Mouse (Mus musculus): ENCODE data around the gene Spry2. TPM values are rescaled to one million over a fixed set of nuclear protein-coding genes. Genes with fewer than 3 reads are reported as not detected.

The Spry2 gene
- polyA plus RNA-seq, 1 experiment from 2014 or later, result 40.1 TPM

- no peak for ATAC-seq (ENCODE audit: low FRiP score, low TSS enrichment)
Observed at GRCm38 (mm10) chr14:105907216-105907615, 10.6 kb upstream of the Spry2 start.

GRCm38 (mm10) chr14:105905935-105906334 is 9.3 kb upstream of the Spry2 start:
- Histone ChIP-seq H3K4me3 (ENCODE audit: low read length) (no peak overlapping the region), H3K27me3 (ENCODE audit: insufficient read depth, low read length) (no peaks in the 10 kb centered on the region), H3K9ac (replicated peaks; ENCODE audit: low read length) (no peak overlapping the region), H3K4me1 (ENCODE audit: insufficient read depth, low read length) (peaks cover 1% of the 10 kb centered on the region; the same call in 1 of the 2 replicates), H3K36me3 (ENCODE audit: insufficient read depth, low read length) (no peaks in the 10 kb centered on the region), H3K27ac (ENCODE audit: low read length) (no peak overlapping the region), H3K4me2 (replicated peaks; ENCODE audit: low read depth, low read length) (no peak overlapping the region), H3K9me3 (ENCODE audit: low read length) (peaks cover 2% of the 10 kb centered on the region; the same call in 1 of the 2 replicates)
- WGBS, result 88% methylated on average over 5 of the region's 5 CpGs
- ATAC-seq (ENCODE audit: low FRiP score, low TSS enrichment), result no peak

More at GRCm38 (mm10) chr14:105907216-105907615, 10.6 kb upstream of the Spry2 start:
- Histone ChIP-seq H3K36me3 (ENCODE audit: insufficient read depth, low read length) (no peaks in the 10 kb centered on the region), H3K9ac (replicated peaks; ENCODE audit: low read length) (no peak overlapping the region), H3K4me3 (ENCODE audit: low read length) (no peak overlapping the region), H3K27me3 (ENCODE audit: insufficient read depth, low read length) (no peaks in the 10 kb centered on the region), H3K4me2 (replicated peaks; ENCODE audit: low read depth, low read length) (no peak overlapping the region), H3K4me1 (ENCODE audit: insufficient read depth, low read length) (no peaks in the 10 kb centered on the region), H3K9me3 (ENCODE audit: low read length) (peaks cover 2% of the 10 kb centered on the region; the same call in 1 of the 2 replicates), H3K27ac (ENCODE audit: low read length) (no peak overlapping the region)
- 72% methylated on average over 6 of the region's 6 CpGs for WGBS

GRCm38 (mm10) chr14:105905509-105905908 is 8.9 kb upstream of the Spry2 start:
- no peak overlapping the region for H3K27ac ChIP-seq (ENCODE audit: low read length)
- no peaks in the 10 kb centered on the region for H3K27me3 ChIP-seq (ENCODE audit: insufficient read depth, low read length)
- H3K9ac ChIP-seq (replicated peaks; ENCODE audit: low read length), result no peak overlapping the region
- no peak overlapping the region for H3K4me3 ChIP-seq (ENCODE audit: low read length)
- 98% methylated on average over 4 of the region's 4 CpGs for WGBS
- H3K36me3 ChIP-seq (ENCODE audit: insufficient read depth, low read length), result no peaks in the 10 kb centered on the region
- ATAC-seq (ENCODE audit: low FRiP score, low TSS enrichment), result no peak
- H3K4me2 ChIP-seq (replicated peaks; ENCODE audit: low read depth, low read length), result no peak overlapping the region
- peaks cover 2% of the 10 kb centered on the region; the same call in 1 of the 2 replicates for H3K9me3 ChIP-seq (ENCODE audit: low read length)
- H3K4me1 ChIP-seq (ENCODE audit: insufficient read depth, low read length), result peaks cover 6% of the 10 kb centered on the region; the same call in 1 of the 2 replicates

DNA sequence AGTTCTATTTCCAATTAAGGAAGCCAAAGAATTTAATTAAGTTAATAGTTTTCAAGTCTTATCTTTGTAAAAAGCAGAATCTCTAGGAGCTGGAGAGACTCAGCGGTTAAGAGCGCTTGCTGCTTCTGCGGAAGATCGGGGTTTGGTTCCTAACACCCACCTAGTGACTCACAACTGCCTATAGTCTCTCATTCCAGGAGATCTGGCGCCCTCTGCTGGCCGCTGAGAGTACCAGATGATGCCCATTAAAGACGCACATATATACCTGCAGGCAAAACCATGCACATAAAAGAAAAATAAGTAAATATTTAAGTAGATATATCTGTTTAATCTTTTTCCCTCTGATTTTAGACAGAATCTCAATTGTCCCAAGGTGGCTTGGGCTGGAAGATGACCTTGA is 6.2 kb upstream of the Spry2 start:
- Histone ChIP-seq H3K9me3 (ENCODE audit: low read length) (peaks cover 2% of the 10 kb centered on the region; the same call in 1 of the 2 replicates), H3K9ac (replicated peaks; ENCODE audit: low read length) (no peak overlapping the region), H3K27ac (ENCODE audit: low read length) (no peak overlapping the region), H3K4me3 (ENCODE audit: low read length) (no peak overlapping the region), H3K4me1 (ENCODE audit: insufficient read depth, low read length) (peaks cover 10% of the 10 kb centered on the region), H3K27me3 (ENCODE audit: insufficient read depth, low read length) (no peaks in the 10 kb centered on the region), H3K36me3 (ENCODE audit: insufficient read depth, low read length) (no peaks in the 10 kb centered on the region), H3K4me2 (replicated peaks; ENCODE audit: low read depth, low read length) (no peak overlapping the region)
- 92% methylated on average over 7 of the region's 7 CpGs for WGBS
- ATAC-seq (ENCODE audit: low FRiP score, low TSS enrichment), result no peak

DNA sequence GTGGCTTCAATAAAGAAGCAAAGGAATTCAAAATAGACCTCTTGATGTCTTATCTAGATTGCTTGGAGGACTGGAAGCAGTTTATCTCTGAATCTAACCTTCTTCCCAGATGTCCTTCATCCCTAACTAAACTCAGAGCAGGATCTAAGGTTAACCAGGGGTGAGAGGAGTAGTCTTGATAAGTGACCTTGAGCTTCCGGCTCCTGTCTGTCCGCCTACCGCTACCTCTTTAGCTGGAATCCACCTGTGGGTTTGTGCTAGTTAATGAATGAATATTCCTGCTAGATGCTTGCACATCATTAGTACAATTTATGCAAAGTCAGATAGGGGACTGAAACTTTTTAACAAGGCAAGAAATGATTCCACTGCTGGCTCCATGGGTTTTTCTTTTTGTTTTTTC is 4.2 kb upstream of the Spry2 start:
- Histone ChIP-seq H3K9ac (replicated peaks; ENCODE audit: low read length) (no peak overlapping the region), H3K4me1 (ENCODE audit: insufficient read depth, low read length) (peaks cover 10% of the 10 kb centered on the region), H3K9me3 (ENCODE audit: low read length) (peaks cover 2% of the 10 kb centered on the region; the same call in 1 of the 2 replicates), H3K4me2 (replicated peaks; ENCODE audit: low read depth, low read length) (no peak overlapping the region), H3K4me3 (ENCODE audit: low read length) (no peak overlapping the region), H3K36me3 (ENCODE audit: insufficient read depth, low read length) (no peaks in the 10 kb centered on the region), H3K27ac (ENCODE audit: low read length) (no peak overlapping the region), H3K27me3 (ENCODE audit: insufficient read depth, low read length) (no peaks in the 10 kb centered on the region)
- 60% methylated on average over 3 of the region's 3 CpGs for WGBS
- no peak for ATAC-seq (ENCODE audit: low FRiP score, low TSS enrichment)

GRCm38 (mm10) chr14:105899116-105899515 is 2.5 kb upstream of the Spry2 start:
- Histone ChIP-seq H3K27ac (ENCODE audit: low read length) (peak overlapping the region; percentile 100), H3K4me3 (ENCODE audit: low read length) (peak overlapping the region; percentile 94), H3K4me1 (ENCODE audit: insufficient read depth, low read length) (peaks cover 10% of the 10 kb centered on the region), H3K9ac (replicated peaks; ENCODE audit: low read length) (peak overlapping the region; percentile 99), H3K9me3 (ENCODE audit: low read length) (peaks cover 2% of the 10 kb centered on the region; the same call in 1 of the 2 replicates), H3K27me3 (ENCODE audit: insufficient read depth, low read length) (no peaks in the 10 kb centered on the region), H3K36me3 (ENCODE audit: insufficient read depth, low read length) (no peaks in the 10 kb centered on the region), H3K4me2 (replicated peaks; ENCODE audit: low read depth, low read length) (peak overlapping the region; percentile 93)
- no peak; the same call in 1 of the 2 replicates for ATAC-seq (ENCODE audit: low FRiP score, low TSS enrichment)
- WGBS, result 6% methylated on average over 11 of the region's 11 CpGs

- ATAC-seq (ENCODE audit: low FRiP score, low TSS enrichment), result peak; percentile 41
- Histone ChIP-seq H3K4me2 (replicated peaks; ENCODE audit: low read depth, low read length) (peak overlapping the region; percentile 93), H3K36me3 (ENCODE audit: insufficient read depth, low read length) (0 out of 2 replicates have a peak, but pooled peaks cover 1% of the 10 kb centered on the region), H3K9me3 (ENCODE audit: low read length) (peaks cover 2% of the 10 kb centered on the region; the same call in 1 of the 2 replicates), H3K4me3 (ENCODE audit: low read length) (peak overlapping the region; percentile 94), H3K27me3 (ENCODE audit: insufficient read depth, low read length) (no peaks in the 10 kb centered on the region), H3K4me1 (ENCODE audit: insufficient read depth, low read length) (peaks cover 11% of the 10 kb centered on the region), H3K9ac (replicated peaks; ENCODE audit: low read length) (peak overlapping the region; percentile 99), H3K27ac (ENCODE audit: low read length) (peak overlapping the region; percentile 100)
- WGBS, result under 1% methylated on average over 58 of the region's 58 CpGs
Observed at GRCm38 (mm10) chr14:105898266-105899111, 1.9 kb upstream of the Spry2 start.

- H3K9me3 ChIP-seq (ENCODE audit: low read length), result no peaks in the 10 kb centered on the region
- H3K27ac ChIP-seq (ENCODE audit: low read length), result peak overlapping the region; percentile 100
- peak overlapping the region; percentile 94 for H3K4me3 ChIP-seq (ENCODE audit: low read length)
- ATAC-seq (ENCODE audit: low FRiP score, low TSS enrichment), result peak; percentile 46
- no peaks in the 10 kb centered on the region for H3K27me3 ChIP-seq (ENCODE audit: insufficient read depth, low read length)
- H3K36me3 ChIP-seq (ENCODE audit: insufficient read depth, low read length), result peaks cover 9% of the 10 kb centered on the region; the same call in 1 of the 2 replicates
- WGBS, result under 1% methylated on average over 21 of the region's 28 CpGs
- H3K4me1 ChIP-seq (ENCODE audit: insufficient read depth, low read length), result peaks cover 20% of the 10 kb centered on the region
- peak overlapping the region; percentile 93 for H3K4me2 ChIP-seq (replicated peaks; ENCODE audit: low read depth, low read length)
- peak overlapping the region; percentile 99 for H3K9ac ChIP-seq (replicated peaks; ENCODE audit: low read length)
Observed at GRCm38 (mm10) chr14:105897569-105898101, 1.0 kb upstream of the Spry2 start.

- ATAC-seq (ENCODE audit: low FRiP score, low TSS enrichment), result no peak
- WGBS, result under 1% methylated on average over 50 of the region's 50 CpGs
- Histone ChIP-seq H3K4me1 (ENCODE audit: insufficient read depth, low read length) (peaks cover 30% of the 10 kb centered on the region), H3K4me3 (ENCODE audit: low read length) (peak overlapping the region; percentile 94), H3K4me2 (replicated peaks; ENCODE audit: low read depth, low read length) (peak overlapping the region; percentile 71), H3K9me3 (ENCODE audit: low read length) (no peaks in the 10 kb centered on the region), H3K9ac (replicated peaks; ENCODE audit: low read length) (peak overlapping the region; percentile 99), H3K27ac (ENCODE audit: low read length) (peak overlapping the region; percentile 100), H3K27me3 (ENCODE audit: insufficient read depth, low read length) (no peaks in the 10 kb centered on the region), H3K36me3 (ENCODE audit: insufficient read depth, low read length) (peaks cover 9% of the 10 kb centered on the region; the same call in 1 of the 2 replicates)
Observed at GRCm38 (mm10) chr14:105895961-105896651, 513 bp downstream of the Spry2 start.

All from kidney, embryonic 16.5 days (tissue).